Mouse (Mus musculus): ENCODE data around the gene Hoxb9. TPM values are rescaled to one million over a fixed set of nuclear protein-coding genes. Genes with fewer than 3 reads are reported as not detected.

Hoxb9 gene
- polyA plus RNA-seq (2012; rRNA removed), result 0.14 TPM in 1 of 2 replicates, not detected in the other

GRCm38 (mm10) chr11:96270996-96271540 is at the start of gene Hoxb9:
Hoxb9 (plus strand) TSS chr11:96271457.
- peaks cover 88% of the 10 kb centered on the region for H3K27me3 ChIP-seq (ENCODE audit: control insufficient read depth, insufficient read depth, low read length)

DNA sequence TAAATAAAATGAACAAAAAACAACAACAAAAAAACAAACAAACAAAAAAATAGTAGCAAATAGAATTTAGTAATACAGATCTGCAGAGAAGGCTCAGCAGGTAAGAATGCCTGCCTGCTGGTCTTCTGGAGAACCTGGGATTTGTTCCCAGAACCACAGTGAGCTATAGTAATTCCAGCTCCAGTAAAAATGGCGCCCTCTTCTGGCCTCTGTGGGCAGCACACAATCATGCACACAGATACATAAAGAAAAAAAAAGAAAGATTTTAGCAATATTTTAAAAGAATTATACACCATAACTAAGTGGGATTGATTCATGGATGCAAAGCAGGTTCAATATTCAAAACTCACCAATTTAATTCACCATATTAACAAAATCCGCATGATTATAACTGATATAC is 47.4 kb upstream of the Hoxb9 start:
- no peaks in the 10 kb centered on the region for H3K4me1 ChIP-seq (ENCODE audit: control insufficient read depth, insufficient read depth, insufficient read length, low read length)

More at GRCm38 (mm10) chr11:96270996-96271540, at the start of gene Hoxb9:
- H3K27ac ChIP-seq (ENCODE audit: insufficient read depth, low read depth, low read length), result no peak within 1 kb of the TSS
- no peaks in the 10 kb centered on the region for H3K36me3 ChIP-seq (ENCODE audit: control insufficient read depth, insufficient read depth, low read length)
- H3K4me1 ChIP-seq (ENCODE audit: control insufficient read depth, insufficient read depth, insufficient read length, low read length), result 0 out of 2 replicates have a peak, but pooled peaks cover 2% of the 10 kb centered on the region
- no peak for TF ChIP-seq POLR2A (IDR thresholded peaks at IDR 0.05; ENCODE audit: low read depth, low read length)
- peak within 1 kb of the TSS; percentile 44 for H3K4me3 ChIP-seq (ENCODE audit: low read depth, low read length)
- WGBS, result 2% methylated on average over 40 of the region's 40 CpGs

GRCm38 (mm10) chr11:96227676-96228075 is 43.6 kb upstream of the Hoxb9 start:
- Histone ChIP-seq H3K36me3 (ENCODE audit: control insufficient read depth, insufficient read depth, low read length) (no peaks in the 10 kb centered on the region), H3K27me3 (ENCODE audit: control insufficient read depth, insufficient read depth, low read length) (no peaks in the 10 kb centered on the region; the same call in 1 of the 2 replicates), H3K4me1 (ENCODE audit: control insufficient read depth, insufficient read depth, insufficient read length, low read length) (no peaks in the 10 kb centered on the region), H3K27ac (ENCODE audit: insufficient read depth, low read depth, low read length) (no peak overlapping the region), H3K4me3 (ENCODE audit: low read depth, low read length) (no peak overlapping the region)
- no peak for TF ChIP-seq POLR2A (IDR thresholded peaks at IDR 0.05; ENCODE audit: low read depth, low read length)
- TF ChIP-seq CTCF (IDR thresholded peaks at IDR 0.05; ENCODE audit: extremely low read depth, insufficient read length, insufficient replicate concordance, low read depth, low read length), result no peak
- WGBS, result 77% methylated on average over 9 of the region's 9 CpGs

More for the DNA sequence above, 47.4 kb upstream of the Hoxb9 start:
- TF ChIP-seq POLR2A (IDR thresholded peaks at IDR 0.05; ENCODE audit: low read depth, low read length) (no peak), CTCF (IDR thresholded peaks at IDR 0.05; ENCODE audit: extremely low read depth, insufficient read length, insufficient replicate concordance, low read depth, low read length) (peak; percentile 24; the same call in 1 of the 2 replicates)
- 33% methylated on average over 2 of the region's 2 CpGs for WGBS
- no peaks in the 10 kb centered on the region for H3K36me3 ChIP-seq (ENCODE audit: control insufficient read depth, insufficient read depth, low read length)
- no peaks in the 10 kb centered on the region; the same call in 1 of the 2 replicates for H3K27me3 ChIP-seq (ENCODE audit: control insufficient read depth, insufficient read depth, low read length)
- H3K4me3 ChIP-seq (ENCODE audit: low read depth, low read length), result no peak overlapping the region
- no peak overlapping the region for H3K27ac ChIP-seq (ENCODE audit: insufficient read depth, low read depth, low read length)

- WGBS, result 2% methylated on average over 12 of the region's 12 CpGs
- peaks cover 7% of the 10 kb centered on the region; the same call in 1 of the 2 replicates for H3K27me3 ChIP-seq (ENCODE audit: control insufficient read depth, insufficient read depth, low read length)
Measured at GRCm38 (mm10) chr11:96234906-96235305, 36.4 kb upstream of the Hoxb9 start.

DNA sequence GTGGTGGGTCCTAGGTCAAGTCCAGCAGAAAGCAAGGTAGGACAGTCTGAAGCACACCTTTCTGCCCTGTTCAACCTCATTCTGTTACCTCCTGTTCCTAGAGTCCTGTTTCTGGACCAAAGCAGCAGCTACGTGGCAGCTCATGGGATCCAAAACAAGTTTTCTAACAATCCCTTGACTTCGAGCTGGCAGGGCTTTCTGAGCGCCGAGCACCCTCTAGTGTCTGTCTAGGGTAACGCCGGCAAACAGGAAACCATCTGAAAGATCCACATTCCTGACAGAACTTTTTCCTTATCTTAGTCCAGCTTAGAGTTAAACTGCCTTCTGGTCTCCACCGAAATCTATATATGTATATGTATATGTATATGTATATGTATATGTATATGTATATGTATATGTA is 31.0 kb upstream of the Hoxb9 start:
- Histone ChIP-seq H3K27ac (ENCODE audit: insufficient read depth, low read depth, low read length) (no peak overlapping the region), H3K4me1 (ENCODE audit: control insufficient read depth, insufficient read depth, insufficient read length, low read length) (no peaks in the 10 kb centered on the region), H3K27me3 (ENCODE audit: control insufficient read depth, insufficient read depth, low read length) (0 out of 2 replicates have a peak, but pooled peaks cover 7% of the 10 kb centered on the region), H3K4me3 (ENCODE audit: low read depth, low read length) (no peak overlapping the region), H3K36me3 (ENCODE audit: control insufficient read depth, insufficient read depth, low read length) (no peaks in the 10 kb centered on the region)
- TF ChIP-seq POLR2A (IDR thresholded peaks at IDR 0.05; ENCODE audit: low read depth, low read length), result no peak
- peak; percentile 72; the same call in 1 of the 2 replicates for TF ChIP-seq CTCF (IDR thresholded peaks at IDR 0.05; ENCODE audit: extremely low read depth, insufficient read length, insufficient replicate concordance, low read depth, low read length)
- WGBS, result 1% methylated on average over 7 of the region's 7 CpGs

More at GRCm38 (mm10) chr11:96234906-96235305, 36.4 kb upstream of the Hoxb9 start:
- Histone ChIP-seq H3K36me3 (ENCODE audit: control insufficient read depth, insufficient read depth, low read length) (no peaks in the 10 kb centered on the region), H3K4me3 (ENCODE audit: low read depth, low read length) (no peak overlapping the region), H3K4me1 (ENCODE audit: control insufficient read depth, insufficient read depth, insufficient read length, low read length) (no peaks in the 10 kb centered on the region), H3K27ac (ENCODE audit: insufficient read depth, low read depth, low read length) (no peak overlapping the region)
- TF ChIP-seq POLR2A (IDR thresholded peaks at IDR 0.05; ENCODE audit: low read depth, low read length) (no peak), CTCF (IDR thresholded peaks at IDR 0.05; ENCODE audit: extremely low read depth, insufficient read length, insufficient replicate concordance, low read depth, low read length) (peak; percentile 81)

DNA sequence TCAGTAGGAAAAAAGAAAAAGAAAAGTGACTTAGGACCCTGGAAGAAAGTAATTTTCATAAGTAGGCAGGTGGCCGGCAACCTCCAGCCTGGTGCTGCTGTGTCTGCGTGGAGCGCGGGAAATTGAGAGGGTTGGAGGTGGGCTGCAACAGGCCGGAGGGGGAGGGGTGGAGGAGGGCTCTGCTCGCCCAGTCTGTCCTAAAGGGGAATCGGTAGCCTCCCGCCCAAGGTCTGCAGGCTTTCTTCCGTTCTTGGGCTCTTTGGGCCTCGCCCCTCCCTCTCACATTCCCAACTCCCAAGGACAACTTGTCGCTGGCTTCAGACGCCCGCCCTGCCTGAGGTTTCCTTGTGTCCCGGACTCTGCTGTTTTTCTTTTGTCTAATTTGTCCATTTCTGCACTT is 20.4 kb upstream of the Hoxb9 start:
- Histone ChIP-seq H3K4me3 (ENCODE audit: low read depth, low read length) (no peak overlapping the region; the same call in 1 of the 2 replicates), H3K36me3 (ENCODE audit: control insufficient read depth, insufficient read depth, low read length) (no peaks in the 10 kb centered on the region), H3K27me3 (ENCODE audit: control insufficient read depth, insufficient read depth, low read length) (peaks cover 55% of the 10 kb centered on the region), H3K27ac (ENCODE audit: insufficient read depth, low read depth, low read length) (no peak overlapping the region), H3K4me1 (ENCODE audit: control insufficient read depth, insufficient read depth, insufficient read length, low read length) (no peaks in the 10 kb centered on the region)
- TF ChIP-seq POLR2A (IDR thresholded peaks at IDR 0.05; ENCODE audit: low read depth, low read length) (no peak), CTCF (IDR thresholded peaks at IDR 0.05; ENCODE audit: extremely low read depth, insufficient read length, insufficient replicate concordance, low read depth, low read length) (no peak)
- 5% methylated on average over 14 of the region's 14 CpGs for WGBS

DNA sequence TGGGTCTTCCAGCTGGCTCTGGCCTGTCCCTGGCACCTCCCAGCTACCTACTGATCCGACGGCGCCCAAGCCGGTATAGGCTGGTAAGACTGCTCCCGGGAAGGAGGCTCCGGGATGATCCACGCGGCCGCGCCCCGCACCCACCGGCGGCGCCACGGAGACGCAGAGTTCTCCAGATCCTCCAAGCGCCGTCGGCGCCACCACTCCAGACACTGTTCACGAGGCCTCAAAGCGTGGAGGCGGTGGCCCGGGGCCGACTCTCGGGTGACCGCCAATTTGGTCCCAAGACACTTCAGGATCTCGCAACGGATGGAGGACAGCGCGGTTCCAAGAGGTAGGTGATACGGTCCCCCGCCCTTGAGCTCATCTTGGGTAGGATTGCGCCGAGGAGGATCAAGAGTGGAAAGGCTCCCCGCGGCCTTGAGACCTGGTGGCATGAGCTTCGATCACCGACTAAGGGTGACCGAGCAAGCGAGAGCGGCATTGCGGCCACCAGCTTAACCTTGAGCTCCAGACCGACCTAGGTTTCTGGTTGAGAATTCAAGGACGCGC is 19.7 kb upstream of the Hoxb9 start:
- H3K27ac ChIP-seq (ENCODE audit: insufficient read depth, low read depth, low read length), result no peak overlapping the region
- peaks cover 62% of the 10 kb centered on the region for H3K27me3 ChIP-seq (ENCODE audit: control insufficient read depth, insufficient read depth, low read length)
- TF ChIP-seq CTCF (IDR thresholded peaks at IDR 0.05; ENCODE audit: extremely low read depth, insufficient read length, insufficient replicate concordance, low read depth, low read length), result no peak
- no peak for TF ChIP-seq POLR2A (IDR thresholded peaks at IDR 0.05; ENCODE audit: low read depth, low read length)
- peak overlapping the region; percentile 16; the same call in 1 of the 2 replicates for H3K4me3 ChIP-seq (ENCODE audit: low read depth, low read length)
- H3K36me3 ChIP-seq (ENCODE audit: control insufficient read depth, insufficient read depth, low read length), result no peaks in the 10 kb centered on the region
- H3K4me1 ChIP-seq (ENCODE audit: control insufficient read depth, insufficient read depth, insufficient read length, low read length), result no peaks in the 10 kb centered on the region
- 4% methylated on average over 46 of the region's 46 CpGs for WGBS
